Mouse (Mus musculus) liver, adult 2 months (tissue): Measurements from ENCODE around the gene Tmem268.

Experiments
- CTCF ChIP-seq: fragments of 200-500 bp; IDR thresholded peaks from 2 replicates; pipeline ENCODE4 v1.5.1; 2011; ENCODE audit warnings: low read depth, low read length, control low read depth
- POLR2A ChIP-seq: fragments of 200-500 bp; IDR thresholded peaks from 2 replicates; pipeline ENCODE4 v1.6.1; 2011; ENCODE audit warnings: low read length, control low read depth; ENCODE audit not compliant: insufficient read depth; ENCODE audit errors: extremely low read depth

- TF ChIP-seq POLR2A (no peak), CTCF (no peak)
Observed at GRCm38 (mm10) chr4:63601263-63601662, 42.7 kb downstream of the Tmem268 start.
